Mouse (Mus musculus): ENCODE measurements around the gene Orc5.

DNA sequence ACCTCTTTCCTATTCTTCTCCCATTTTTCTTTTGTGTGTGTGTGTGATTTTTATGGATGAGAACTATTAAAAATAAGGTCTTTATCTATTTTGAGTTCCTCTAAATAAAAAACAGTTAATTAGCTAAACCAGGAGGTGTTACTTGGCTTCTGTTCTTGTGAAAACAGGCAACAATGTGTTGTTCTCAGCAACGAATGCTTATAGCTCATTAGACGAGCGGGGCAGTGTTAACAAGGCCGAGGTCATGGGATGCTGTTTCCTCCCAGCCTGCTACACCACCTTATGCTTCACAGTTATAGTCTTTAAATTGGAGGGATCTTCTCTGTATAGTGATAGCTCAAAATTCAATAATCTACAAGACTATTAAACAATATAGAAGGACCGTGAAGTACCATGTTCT lies 17.7 kb downstream of the Orc5 start:
- TF ChIP-seq CTCF (IDR thresholded peaks at IDR 0.05; ENCODE audit: insufficient read depth, low read length) (no peak), POLR2A (IDR thresholded peaks at IDR 0.05; ENCODE audit: borderline replicate concordance, extremely low read depth, low read depth, low read length) (no peak)

All from lung, adult 2 months (tissue).